Mouse (Mus musculus): Measurements from ENCODE around the gene Pcgf6. TPM values are rescaled to one million over a fixed set of nuclear protein-coding genes. Genes with fewer than 3 reads are reported as not detected.

Pcgf6 gene
- polyA plus RNA-seq (2014; fragmentation: Illumina TruSeq; extraction: RNeasy Lipid Tissue Mini Kit (QIAGEN cat#74804); ENCODE audit: low read depth, low replicate concordance): 22.5 TPM

DNA sequence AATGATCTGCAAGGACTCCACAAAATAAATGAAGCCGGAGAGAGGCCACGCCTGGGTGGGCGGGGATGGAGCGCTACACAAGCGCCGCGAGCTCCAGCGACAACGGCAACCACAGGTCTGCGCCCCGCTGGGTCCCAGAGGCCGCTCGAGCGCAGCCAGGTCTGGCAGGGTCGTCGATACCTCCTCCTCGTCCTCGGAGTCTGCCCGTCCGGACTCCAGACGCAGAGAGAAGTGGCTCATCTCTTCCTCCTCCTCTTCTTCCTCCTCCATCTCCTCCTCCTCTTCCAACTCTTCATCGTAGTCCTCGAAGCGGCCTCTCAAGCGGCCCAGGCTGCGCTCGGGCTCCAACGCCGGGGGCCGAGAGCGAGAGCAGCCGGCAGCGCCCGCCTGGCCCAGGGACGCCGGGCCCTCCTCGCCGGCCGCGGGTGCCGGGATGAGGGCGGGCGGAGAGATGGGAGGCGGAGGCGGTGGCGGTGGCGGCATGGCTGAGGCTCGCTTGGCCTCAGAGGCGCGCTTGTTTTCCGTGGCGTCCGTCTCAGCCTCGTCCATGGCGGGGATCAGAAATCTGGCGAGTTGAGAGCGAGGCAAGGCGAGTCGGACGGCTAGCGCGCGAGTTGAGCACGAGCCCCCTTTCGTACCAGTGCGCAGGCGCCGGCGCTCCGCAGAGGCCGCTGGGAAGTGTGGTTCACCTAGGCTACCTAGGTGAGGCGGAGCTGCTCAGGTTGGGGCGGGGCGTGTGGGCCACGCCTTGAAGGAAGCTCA lies at the start of gene Pcgf6:
Gene Pcgf6, minus strand, starts transcription at position 636 of the 762 bp plus-strand sequence.

DNA sequence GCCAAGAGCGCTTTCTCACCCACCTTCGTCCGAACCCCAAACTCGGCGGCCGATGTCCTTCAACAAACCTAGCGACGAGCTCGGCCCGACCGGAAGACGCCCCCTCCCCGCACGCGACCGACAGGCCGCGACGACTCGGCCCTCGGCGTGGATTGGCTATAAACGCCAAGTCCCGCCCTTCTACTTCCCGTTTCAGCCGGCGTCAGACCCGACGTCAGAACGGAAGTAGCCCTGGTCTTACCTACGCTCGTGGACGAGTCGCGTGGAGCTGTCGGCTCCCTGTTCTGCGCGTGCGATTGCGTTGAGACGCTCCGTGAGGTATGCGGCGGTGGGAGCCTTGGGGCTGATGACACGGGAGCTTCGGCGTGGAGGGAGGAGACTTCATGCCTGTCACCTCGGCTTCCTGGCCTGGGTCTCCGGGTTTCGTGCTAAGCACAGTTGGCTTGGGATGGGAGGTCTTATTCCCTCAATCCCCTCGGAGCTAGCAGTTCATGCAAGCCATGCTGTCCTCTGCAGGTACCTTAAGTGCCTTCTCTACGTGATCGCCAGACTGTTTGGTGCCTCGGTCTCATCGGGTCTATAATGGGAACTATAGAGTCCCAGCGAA lies 39.9 kb upstream of the Pcgf6 start, which contains the start of the genes Usmg5 and Pdcd11:
Gene Usmg5, minus strand, starts transcription at position 98 of the 607 bp plus-strand sequence.
Gene Pdcd11, plus strand, starts transcription at position 219 of the 607 bp plus-strand sequence.

DNA sequence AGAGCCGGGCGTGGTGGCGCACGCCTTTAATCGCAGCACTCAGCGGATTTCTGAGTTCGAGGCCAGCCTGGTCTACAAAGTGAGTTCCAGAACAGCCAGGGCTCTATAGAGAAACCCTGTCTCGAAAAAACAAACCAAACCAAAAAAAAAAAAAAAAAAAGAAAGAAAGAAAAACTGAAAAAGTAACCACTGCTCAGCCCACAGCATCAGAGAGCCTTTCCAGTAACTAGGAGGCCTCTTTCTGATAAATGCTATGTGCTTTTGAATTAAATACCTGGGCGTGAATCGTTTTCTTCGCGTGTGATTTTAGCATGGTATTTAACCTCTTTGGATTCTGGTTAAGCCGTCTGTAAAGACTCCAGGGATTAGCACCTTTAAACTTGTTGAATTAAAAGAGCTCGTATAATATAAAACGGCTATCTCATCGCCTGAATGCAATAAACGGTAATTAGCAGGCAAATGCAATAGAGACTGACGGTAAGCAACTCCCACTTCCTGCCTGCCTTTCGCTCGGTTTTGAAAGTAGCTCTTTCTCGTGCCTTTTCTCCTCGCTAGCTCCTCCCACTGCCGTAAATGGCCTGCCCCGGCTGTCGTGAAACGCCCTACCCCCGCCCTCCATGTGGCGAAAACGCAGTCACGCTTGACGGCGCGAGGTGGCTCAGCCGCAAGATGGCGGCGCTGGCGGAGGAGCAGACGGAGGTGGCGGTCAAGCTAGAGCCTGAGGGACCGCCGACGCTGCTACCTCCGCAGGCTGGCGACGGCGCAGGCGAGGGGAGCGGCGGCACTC lies 16.6 kb upstream of the Pcgf6 start, which contains the start of gene Taf5:
Gene Taf5, plus strand, starts transcription at position 651 of the 787 bp plus-strand sequence.

DNA sequence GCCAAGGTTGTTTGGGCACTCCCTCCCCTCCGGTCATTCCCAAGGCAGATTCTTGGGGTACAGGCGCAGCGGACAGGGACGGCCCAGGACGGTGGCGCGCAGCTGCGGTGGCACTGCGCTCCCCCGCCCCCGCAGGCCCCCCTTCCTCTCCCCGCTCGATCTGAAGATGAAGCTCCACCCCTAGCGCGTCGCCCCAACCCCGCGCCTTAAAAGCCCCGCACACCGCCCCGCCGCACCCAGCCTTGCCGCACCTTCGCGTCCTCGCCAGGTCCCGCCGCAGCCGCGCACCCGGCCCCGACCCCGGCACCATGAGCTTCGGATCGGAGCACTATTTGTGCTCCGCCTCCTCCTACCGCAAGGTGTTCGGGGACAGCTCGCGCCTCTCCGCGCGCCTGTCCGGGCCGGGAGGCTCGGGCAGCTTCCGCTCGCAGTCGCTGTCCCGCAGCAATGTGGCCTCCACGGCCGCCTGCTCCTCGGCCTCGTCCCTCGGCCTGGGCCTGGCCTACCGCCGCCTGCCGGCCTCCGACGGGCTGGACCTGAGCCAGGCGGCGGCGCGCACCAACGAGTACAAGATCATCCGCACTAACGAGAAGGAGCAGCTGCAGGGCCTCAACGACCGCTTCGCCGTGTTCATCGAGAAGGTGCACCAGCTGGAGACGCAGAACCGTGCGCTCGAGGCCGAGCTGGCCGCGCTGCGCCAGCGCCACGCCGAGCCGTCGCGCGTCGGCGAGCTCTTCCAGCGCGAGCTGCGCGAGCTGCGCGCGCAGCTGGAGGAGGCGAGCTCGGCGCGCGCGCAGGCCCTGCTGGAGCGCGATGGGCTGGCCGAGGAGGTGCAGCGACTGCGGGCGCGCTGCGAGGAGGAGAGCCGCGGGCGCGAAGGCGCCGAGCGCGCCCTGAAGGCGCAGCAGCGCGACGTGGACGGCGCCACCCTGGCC lies 36.0 kb downstream of the Pcgf6 start, which contains the start of the genes Ina and Nt5c2:
Gene Ina, plus strand, starts transcription at position 252 of the 935 bp plus-strand sequence.
Gene Nt5c2, minus strand, starts transcription at position 707 of the 935 bp plus-strand sequence.

Other genes with a start within 250 kb of the Pcgf6 start
- gene Ina, start 36.2 kb downstream of the Pcgf6 start, polyA plus RNA-seq (2014; fragmentation: Illumina TruSeq; extraction: RNeasy Lipid Tissue Mini Kit (QIAGEN cat#74804); ENCODE audit: low read depth, low replicate concordance): not detected
- 166 TPM for gene Nt5c2, start 35.8 kb downstream of the Pcgf6 start, polyA plus RNA-seq (2014; fragmentation: Illumina TruSeq; extraction: RNeasy Lipid Tissue Mini Kit (QIAGEN cat#74804); ENCODE audit: low read depth, low replicate concordance)
- gene Taf5, start 16.8 kb upstream of the Pcgf6 start, polyA plus RNA-seq (2014; fragmentation: Illumina TruSeq; extraction: RNeasy Lipid Tissue Mini Kit (QIAGEN cat#74804); ENCODE audit: low read depth, low replicate concordance): 6.5 TPM
- 3,472 TPM for gene Usmg5, start 39.7 kb upstream of the Pcgf6 start, polyA plus RNA-seq (2014; fragmentation: Illumina TruSeq; extraction: RNeasy Lipid Tissue Mini Kit (QIAGEN cat#74804); ENCODE audit: low read depth, low replicate concordance)
- gene Pdcd11, start 39.9 kb upstream of the Pcgf6 start, polyA plus RNA-seq (2014; fragmentation: Illumina TruSeq; extraction: RNeasy Lipid Tissue Mini Kit (QIAGEN cat#74804); ENCODE audit: low read depth, low replicate concordance): 2.5 TPM
- gene Calhm2, start 87.4 kb upstream of the Pcgf6 start, polyA plus RNA-seq (2014; fragmentation: Illumina TruSeq; extraction: RNeasy Lipid Tissue Mini Kit (QIAGEN cat#74804); ENCODE audit: low read depth, low replicate concordance): 0.44 TPM
- not detected for gene Calhm1, start 93.3 kb upstream of the Pcgf6 start, polyA plus RNA-seq (2014; fragmentation: Illumina TruSeq; extraction: RNeasy Lipid Tissue Mini Kit (QIAGEN cat#74804); ENCODE audit: low read depth, low replicate concordance)
- not detected for gene Calhm3, start 106.9 kb upstream of the Pcgf6 start, polyA plus RNA-seq (2014; fragmentation: Illumina TruSeq; extraction: RNeasy Lipid Tissue Mini Kit (QIAGEN cat#74804); ENCODE audit: low read depth, low replicate concordance)
- not detected for gene Neurl1a, start 127.9 kb upstream of the Pcgf6 start, polyA plus RNA-seq (2014; fragmentation: Illumina TruSeq; extraction: RNeasy Lipid Tissue Mini Kit (QIAGEN cat#74804); ENCODE audit: low read depth, low replicate concordance)